Mouse (Mus musculus) stomach, embryonic 14.5 days (tissue): ENCODE results near the gene Smco1. TPM values are rescaled to one million over a fixed set of nuclear protein-coding genes. Genes with fewer than 3 reads are reported as not detected.
"Not testable (repeated sequence)": the region's sequence is repeated elsewhere in the genome, so short reads cannot be mapped to it uniquely, and the experiment has no call there.

Experiments used
- ATAC-seq: fragments of 200-750 bp; cut with Nextera tagmentation; 2 replicates; pipeline ENCODE4 v1.8.0; 2017; ENCODE audit warnings: low read depth, moderate TSS enrichment; ENCODE audit not compliant: insufficient number of reproducible peaks, insufficient read depth, low FRiP score
- H3K27ac ChIP-seq: fragments of 300-500 bp; sonication (generic); 2 replicates; pipeline ENCODE4 v1.5.1; 2014; ENCODE audit warnings: mild to moderate bottlenecking, low read length, moderate library complexity, mixed read lengths
- H3K27me3 ChIP-seq: fragments of 300-500 bp; sonication (generic); 2 replicates; pipeline ENCODE4 v1.6.1; 2014; ENCODE audit warnings: low read length, control low read depth, mixed read lengths; ENCODE audit not compliant: control insufficient read depth, insufficient read depth
- H3K36me3 ChIP-seq: fragments of 300-500 bp; sonication (generic); 2 replicates; pipeline ENCODE4 v1.6.1; 2014; ENCODE audit warnings: mild to moderate bottlenecking, control low read depth, low read length, moderate library complexity, mixed read lengths; ENCODE audit not compliant: control insufficient read depth, insufficient read depth
- H3K4me1 ChIP-seq: fragments of 300-500 bp; sonication (generic); 2 replicates; pipeline ENCODE4 v1.6.1; 2014; ENCODE audit warnings: low read length, control low read depth, mixed read lengths; ENCODE audit not compliant: control insufficient read depth, insufficient read depth
- H3K4me2 ChIP-seq: fragments of 300-500 bp; sonication (generic); replicated peaks from 2 replicates; pipeline ENCODE4 v1.6.1; 2014; ENCODE audit warnings: low read depth, low read length, control low read depth
- H3K4me3 ChIP-seq: fragments of 300-500 bp; sonication (generic); 2 replicates; pipeline ENCODE4 v1.5.1; 2014; ENCODE audit warnings: low read depth, low read length, control low read depth
- H3K9ac ChIP-seq: fragments of 300-500 bp; sonication (generic); replicated peaks from 2 replicates; pipeline ENCODE4 v1.6.1; 2014; ENCODE audit warnings: low read depth, mild to moderate bottlenecking, control low read depth, low read length, moderate library complexity, mixed read lengths
- H3K9me3 ChIP-seq: fragments of 300-500 bp; sonication (generic); 2 replicates; pipeline ENCODE4 v1.6.1; 2016; ENCODE audit warnings: low read depth, low read length, control low read depth; ENCODE audit not compliant: control insufficient read depth
- WGBS: fragments of 180-500 bp; shearing (Covaris S2); extraction: QIAGEN DNeasy Blood & Tissue Kit; methylation state at CpG from one replicate; pipeline ENCODE4 v1.1.7; 2014; 5-methylcytosine and 5-hydroxymethylcytosine counted together
- polyA plus RNA-seq: library from polyadenylated mRNA; unstranded; fragments of >200 nt; fragmentation: Nextera tagmentation; extraction: Ambion mirVana; gene quantifications from 2 replicates; pipeline ENCODE4 v1.2.1, GENCODE M21; 2014

Smco1 gene
- polyA plus RNA-seq, result not detected in 2 replicates

DNA sequence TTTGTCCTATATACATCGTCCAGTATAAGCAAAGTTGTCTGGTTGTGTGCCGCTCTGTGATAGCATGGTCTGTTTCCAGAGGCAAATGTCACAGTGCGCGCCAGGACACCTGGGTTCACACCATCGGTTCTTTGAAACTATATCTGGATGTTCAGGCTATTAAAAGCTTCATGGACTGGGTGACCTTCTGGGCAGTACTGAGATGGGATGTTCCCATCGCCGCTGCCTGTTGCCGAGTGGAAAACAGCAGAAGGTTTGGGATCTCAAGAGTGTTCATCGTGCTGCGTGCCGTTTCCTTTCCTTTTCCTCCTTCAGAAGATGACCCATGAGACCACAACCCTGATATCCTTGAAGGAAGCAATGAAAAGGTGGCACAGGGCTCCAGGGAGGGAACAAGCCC lies at the start of gene Smco1:
Smco1 (plus strand) TSS at position 178 of the 400 bp plus-strand sequence.
- Histone ChIP-seq H3K27me3 (no peaks in the 10 kb centered on the region), H3K4me1 (no peaks in the 10 kb centered on the region), H3K36me3 (no peaks in the 10 kb centered on the region), H3K9me3 (no peaks in the 10 kb centered on the region), H3K27ac (no peak within 1 kb of the TSS), H3K9ac (no peak within 1 kb of the TSS), H3K4me3 (no peak within 1 kb of the TSS), H3K4me2 (no peak within 1 kb of the TSS)
- no peak for ATAC-seq
- WGBS, result 83% methylated on average over 11 of the region's 11 CpGs

DNA sequence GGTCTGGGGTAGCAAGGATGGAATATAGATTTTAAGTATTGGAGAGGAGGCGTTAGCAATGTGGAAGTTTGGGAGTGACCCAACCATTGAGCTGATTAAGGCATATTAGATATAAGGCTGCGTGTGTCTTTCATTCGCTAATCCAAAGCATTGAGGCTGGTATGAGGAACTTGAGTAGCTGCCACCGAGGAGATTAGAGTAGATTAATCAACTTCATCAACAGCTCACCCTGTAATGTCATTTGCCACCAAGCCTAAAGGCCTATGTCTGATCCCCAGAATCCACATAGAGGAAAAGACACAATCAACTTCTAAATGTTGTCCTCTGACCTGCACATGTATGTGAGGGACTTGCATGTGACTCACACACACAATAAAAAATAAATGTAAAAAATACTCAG lies 49.5 kb upstream of the Smco1 start:
- Histone ChIP-seq H3K27me3 (no peaks in the 10 kb centered on the region), H3K27ac (no peak overlapping the region), H3K4me2 (no peak overlapping the region), H3K4me1 (no peaks in the 10 kb centered on the region), H3K9ac (no peak overlapping the region), H3K4me3 (no peak overlapping the region), H3K9me3 (no peaks in the 10 kb centered on the region), H3K36me3 (no peaks in the 10 kb centered on the region)
- WGBS, result 75% methylated on average over 4 of the region's 4 CpGs
- no peak for ATAC-seq

DNA sequence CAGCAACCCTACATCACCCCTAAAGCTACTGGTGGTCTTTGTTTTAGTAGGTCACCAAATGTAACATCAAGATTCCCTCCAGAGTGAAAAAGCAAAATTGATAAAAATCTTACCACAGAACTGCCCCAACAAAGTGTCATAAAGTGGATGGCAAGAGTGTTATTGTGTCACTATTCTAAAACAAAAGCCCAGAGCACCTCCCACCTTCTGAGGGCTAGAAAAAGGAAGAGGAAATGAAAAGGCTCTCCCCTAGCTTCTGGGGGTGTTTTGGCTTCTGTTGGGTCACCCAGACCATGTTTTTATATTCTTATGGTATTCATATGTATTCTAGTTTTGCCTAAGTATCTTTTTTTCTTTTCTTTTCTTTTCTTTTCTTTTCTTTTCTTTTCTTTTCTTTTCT lies 48.9 kb upstream of the Smco1 start:
- H3K9me3 ChIP-seq, result no peaks in the 10 kb centered on the region
- H3K27me3 ChIP-seq, result no peaks in the 10 kb centered on the region
- no peak overlapping the region for H3K27ac ChIP-seq
- no peak overlapping the region for H3K4me3 ChIP-seq
- H3K4me2 ChIP-seq, result no peak overlapping the region
- no peaks in the 10 kb centered on the region for H3K36me3 ChIP-seq
- no peaks in the 10 kb centered on the region for H3K4me1 ChIP-seq
- no peak for ATAC-seq
- H3K9ac ChIP-seq, result no peak overlapping the region

DNA sequence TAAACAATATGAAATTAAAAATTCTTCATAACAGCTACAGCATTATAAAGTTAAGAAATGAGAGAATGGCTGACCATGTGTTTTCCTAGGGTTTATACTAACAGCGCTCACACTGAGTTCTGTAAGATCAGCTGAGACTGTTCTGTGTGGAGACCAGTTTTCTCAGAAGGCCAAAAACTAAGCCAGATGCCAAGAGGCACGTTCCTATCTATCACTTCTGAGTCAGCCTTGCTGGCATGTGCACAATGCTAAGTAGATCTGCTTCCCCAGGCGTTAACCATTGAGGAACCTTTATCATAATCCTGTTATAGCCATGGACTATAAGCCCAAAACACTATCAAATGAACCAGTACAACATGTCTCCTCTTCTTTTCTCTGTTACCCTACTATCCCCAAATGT lies 39.2 kb upstream of the Smco1 start:
- H3K27me3 ChIP-seq, H3K4me3 ChIP-seq, H3K4me2 ChIP-seq, ATAC-seq, H3K4me1 ChIP-seq, H3K9me3 ChIP-seq, H3K9ac ChIP-seq, H3K27ac ChIP-seq: not testable (repeated sequence)
- WGBS, result 77% methylated on average over 3 of the region's 3 CpGs
- peaks cover 19% of the 10 kb centered on the region; the same call in 1 of the 2 replicates for H3K36me3 ChIP-seq

- Histone ChIP-seq H3K9ac (no peak overlapping the region), H3K9me3 (no peaks in the 10 kb centered on the region), H3K4me2 (no peak overlapping the region), H3K27ac (no peak overlapping the region), H3K27me3 (no peaks in the 10 kb centered on the region), H3K36me3 (peaks cover 23% of the 10 kb centered on the region; the same call in 1 of the 2 replicates), H3K4me1 (no peaks in the 10 kb centered on the region), H3K4me3 (no peak overlapping the region)
- ATAC-seq, result no peak
- 92% methylated on average over 19 of the region's 19 CpGs for WGBS
These were observed 33.2 kb upstream of the Smco1 start for GRCm38 (mm10) chr16:32237930-32238680.

DNA sequence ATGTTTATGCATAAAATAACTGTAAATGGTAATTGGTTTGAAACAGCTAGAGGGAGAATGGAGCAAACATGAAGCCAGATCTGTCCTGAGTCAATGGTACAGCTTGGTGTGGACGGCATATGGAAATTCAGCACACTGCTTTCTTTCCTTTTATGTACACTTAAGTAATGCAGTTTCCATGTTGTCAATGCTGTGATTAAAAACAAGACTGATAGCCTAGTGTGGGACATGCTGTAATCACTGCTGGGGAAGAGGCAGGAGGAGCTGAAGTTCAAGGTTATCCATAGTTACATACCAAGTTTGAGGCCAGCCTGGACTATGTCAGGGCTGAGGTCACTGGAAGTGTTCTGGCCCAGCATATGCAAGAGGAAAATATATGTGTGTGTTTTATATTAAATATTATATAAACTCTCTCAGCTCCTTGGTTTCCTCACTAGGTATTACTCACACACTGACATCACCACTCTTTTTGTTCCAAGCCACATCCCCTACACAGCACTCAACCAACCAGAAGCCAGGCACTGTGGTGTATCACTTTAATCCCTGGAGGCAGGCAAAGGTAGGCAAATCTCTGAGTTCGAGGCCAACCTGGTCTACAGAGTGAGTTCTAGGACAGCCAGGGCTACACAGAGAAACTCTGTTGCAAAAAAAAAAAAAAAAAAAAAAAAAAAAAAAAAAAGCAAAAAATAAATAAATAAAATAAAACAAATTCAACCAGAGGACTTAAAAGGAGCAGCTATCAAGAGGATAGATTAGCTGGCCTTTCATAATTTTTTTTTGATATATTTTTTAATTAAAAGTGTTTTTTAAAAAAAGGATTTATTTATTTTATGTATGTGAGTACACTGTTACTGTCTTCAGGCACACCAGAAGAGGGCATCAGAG lies 31.6 kb upstream of the Smco1 start:
- no peak for ATAC-seq
- WGBS, result 85% methylated on average over 2 of the region's 2 CpGs

DNA sequence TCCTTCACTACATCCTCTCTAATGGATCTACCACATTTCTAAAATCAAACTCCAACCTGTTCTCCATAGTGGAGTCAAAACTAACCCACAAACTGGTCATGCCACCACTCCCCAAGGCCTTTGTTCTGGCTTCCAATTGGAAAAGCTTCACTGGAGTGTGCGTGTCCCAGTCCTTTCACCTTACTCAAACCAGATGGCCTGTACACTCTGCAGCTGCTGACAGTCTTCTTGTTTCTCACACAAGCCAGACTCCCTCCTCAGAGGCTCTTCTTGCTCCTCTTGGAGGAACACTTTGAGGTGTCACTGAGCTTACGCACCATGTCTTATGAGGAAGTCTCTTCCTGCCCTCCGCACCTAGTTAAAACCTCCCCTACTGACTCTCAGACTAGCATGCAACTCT lies 27.4 kb upstream of the Smco1 start:
- H3K27ac ChIP-seq, result no peak overlapping the region
- peaks cover 13% of the 10 kb centered on the region; the same call in 1 of the 2 replicates for H3K4me1 ChIP-seq
- H3K9me3 ChIP-seq, result no peaks in the 10 kb centered on the region
- H3K36me3 ChIP-seq, result no peaks in the 10 kb centered on the region
- no peak overlapping the region for H3K9ac ChIP-seq
- ATAC-seq, result no peak
- WGBS, result 90% methylated on average over 3 of the region's 3 CpGs
- no peaks in the 10 kb centered on the region for H3K27me3 ChIP-seq
- H3K4me3 ChIP-seq, result no peak overlapping the region
- no peak overlapping the region for H3K4me2 ChIP-seq

More for the DNA sequence above, 31.6 kb upstream of the Smco1 start:
- no peak overlapping the region for H3K4me3 ChIP-seq
- H3K27me3 ChIP-seq, result no peaks in the 10 kb centered on the region
- no peak overlapping the region for H3K27ac ChIP-seq
- H3K36me3 ChIP-seq, result peaks cover 13% of the 10 kb centered on the region; the same call in 1 of the 2 replicates
- H3K4me2 ChIP-seq, result no peak overlapping the region
- no peaks in the 10 kb centered on the region for H3K9me3 ChIP-seq
- no peaks in the 10 kb centered on the region for H3K4me1 ChIP-seq
- H3K9ac ChIP-seq, result no peak overlapping the region

DNA sequence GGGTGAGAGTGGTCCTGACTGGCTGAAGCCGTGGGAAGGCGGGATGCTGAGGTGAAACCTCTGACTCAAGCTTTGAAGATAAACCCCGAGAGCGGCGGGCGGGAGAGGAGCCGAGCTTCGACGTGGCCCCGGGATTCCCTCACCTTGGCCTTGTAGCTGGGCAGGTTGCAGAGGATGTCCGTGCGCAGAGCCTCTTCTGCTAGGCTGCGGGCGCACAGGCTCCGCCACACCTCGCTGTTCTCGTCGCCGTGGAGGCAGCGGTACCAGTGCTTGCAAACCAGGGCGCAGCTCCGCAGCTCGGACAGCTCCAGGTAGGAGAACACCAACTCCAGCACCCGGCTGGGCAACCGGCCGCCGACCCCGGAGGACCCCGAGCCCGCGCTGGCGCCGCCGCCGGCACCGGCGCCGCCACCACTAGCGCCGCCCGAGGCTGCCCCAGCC lies 24.9 kb upstream of the Smco1 start:
- H3K27ac ChIP-seq, result peak overlapping the region; percentile 89
- peak overlapping the region; percentile 83 for H3K9ac ChIP-seq
- H3K4me1 ChIP-seq, result peaks cover 13% of the 10 kb centered on the region; the same call in 1 of the 2 replicates
- H3K27me3 ChIP-seq, result no peaks in the 10 kb centered on the region
- no peaks in the 10 kb centered on the region for H3K36me3 ChIP-seq
- H3K9me3 ChIP-seq, result no peaks in the 10 kb centered on the region
- peak overlapping the region; percentile 62 for H3K4me2 ChIP-seq
- peak overlapping the region; percentile 77 for H3K4me3 ChIP-seq
- under 1% methylated on average over 40 of the region's 41 CpGs for WGBS
- ATAC-seq, result peak; percentile 33
